Mouse (Mus musculus) retina, adult 2 months (tissue): ENCODE results near the gene Ebf3.

Experiments
- DNase-seq: peaks from one replicate; pipeline ENCODE4 v3.0.0-alpha.2; 2012; ENCODE audit warnings: low read depth, low spot score

The Ebf3 gene

GRCm38 (mm10) chr7:137208556-137208955 is 105.7 kb downstream of the Ebf3 start:
- no peak for DNase-seq

GRCm38 (mm10) chr7:137206770-137207285 is 107.4 kb downstream of the Ebf3 start:
- DNase-seq: no peak

- no peak for DNase-seq
Observed at GRCm38 (mm10) chr7:137199533-137199932, 114.7 kb downstream of the Ebf3 start.

- DNase-seq: no peak
Observed at GRCm38 (mm10) chr7:137198921-137199320, 115.3 kb downstream of the Ebf3 start.

- DNase-seq: no peak
Observed at GRCm38 (mm10) chr7:137197118-137198030, 116.9 kb downstream of the Ebf3 start.

- DNase-seq: no peak
Observed at GRCm38 (mm10) chr7:137196536-137196935, 117.7 kb downstream of the Ebf3 start.

- DNase-seq: no peak
Observed at GRCm38 (mm10) chr7:137192776-137193278, 121.4 kb downstream of the Ebf3 start.

- no peak for DNase-seq
Observed at GRCm38 (mm10) chr7:137191889-137192288, 122.4 kb downstream of the Ebf3 start.

GRCm38 (mm10) chr7:137172278-137172677 is 142.0 kb downstream of the Ebf3 start:
- no peak for DNase-seq

GRCm38 (mm10) chr7:137159086-137159485 is 155.2 kb downstream of the Ebf3 start:
- no peak for DNase-seq

- no peak for DNase-seq
Observed at GRCm38 (mm10) chr7:137154623-137155022, 159.6 kb downstream of the Ebf3 start.

- DNase-seq: no peak
Observed at GRCm38 (mm10) chr7:137151854-137152253, 162.4 kb downstream of the Ebf3 start.

- DNase-seq: no peak
Observed at GRCm38 (mm10) chr7:137147101-137147500, 167.1 kb downstream of the Ebf3 start.
